Mouse (Mus musculus) erythroblast, embryonic 14.5 days (primary cell): ENCODE results near the gene Gstt2.

Experiments
- GATA1 ChIP-seq: IDR thresholded peaks from 2 replicates; pipeline ENCODE4 v1.6.1; 2012; ENCODE audit warnings: low read length, inconsistent platforms, mixed read lengths
- TAL1 ChIP-seq: IDR thresholded peaks from 3 replicates; pipeline ENCODE4 v1.6.1; 2012; ENCODE audit warnings: low read length, inconsistent platforms, mixed read lengths

DNA sequence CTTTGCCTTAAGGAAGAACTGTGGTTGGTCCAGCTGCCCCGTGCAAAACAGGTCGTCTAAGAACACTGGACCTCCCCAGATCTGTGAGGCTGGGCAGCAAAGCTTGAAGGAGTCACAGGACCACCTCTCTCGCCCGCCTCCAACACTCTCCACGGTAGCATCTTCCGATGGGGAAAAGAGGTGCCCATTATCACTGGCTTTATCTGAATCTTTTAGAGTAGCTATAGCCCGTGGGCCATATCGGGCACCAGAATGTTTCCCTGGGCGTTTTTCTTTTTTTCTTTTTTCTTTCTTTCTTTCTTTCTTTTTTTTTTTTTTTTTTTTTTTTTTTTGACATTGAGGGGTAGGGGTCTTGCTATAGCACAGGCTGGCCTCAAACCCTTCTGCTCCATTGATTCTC, 2.5 kb downstream of the Gstt2 start:
- TF ChIP-seq TAL1 (no peak), GATA1 (no peak)
